8 mouse cellular contexts compared by ENCODE assay signal in the genomic region with DNA sequence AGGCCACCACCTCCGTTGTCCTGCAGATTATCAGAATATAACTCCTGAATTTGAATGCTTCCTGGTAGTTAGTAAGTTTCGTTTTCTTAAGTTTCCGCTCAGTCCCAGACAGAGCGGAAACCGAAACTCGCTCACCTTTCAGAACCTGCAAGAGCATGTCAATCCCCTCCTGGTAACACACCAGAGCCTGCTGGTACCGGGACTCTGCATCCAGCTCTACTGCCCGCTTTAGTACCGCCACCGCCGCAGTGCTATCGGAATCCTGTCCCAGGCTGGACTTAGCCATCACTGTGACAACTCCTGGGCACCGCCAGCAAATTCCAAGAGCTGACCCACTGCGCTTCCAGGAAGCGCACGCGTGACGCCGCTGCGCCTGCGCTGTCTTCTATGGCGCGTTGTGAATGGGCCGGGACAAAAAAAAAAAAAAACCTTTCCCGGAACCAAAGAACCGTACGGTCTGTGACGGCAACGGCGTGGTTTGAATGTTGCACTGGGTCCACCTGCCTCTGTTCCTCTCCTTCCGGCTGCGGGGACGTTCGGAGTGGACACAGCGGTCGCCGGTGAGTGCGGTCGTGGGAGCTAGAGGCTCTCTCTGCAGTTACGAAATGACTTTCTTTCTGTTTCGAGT. TPM values are rescaled to one million over a fixed set of nuclear protein-coding genes. Genes with fewer than 3 reads are reported as not detected.
A peak's percentile ranks its signal among the peaks of the same experiment; 100 is the strongest.
DNase-seq lines count a peak whose midpoint lies in the region; ATAC-seq lines count a peak whose summit lies in the region.

Gene Mitd1 (minus strand): TSS at position 387 of the 628 bp plus-strand sequence.
Gene Mrpl30 (plus strand): TSS at position 453 of the 628 bp plus-strand sequence.

- under 1% methylated on average over 41 of the region's 41 CpGs for WGBS in hindbrain, embryonic 16.5 days
- WGBS in macrophage (ENCODE audit: missing documents) = under 1% methylated on average over 38 of the region's 41 CpGs

- peak within 1 kb of the TSS; percentile 94 for H3K4me2 ChIP-seq in hindbrain, embryonic 16.5 days (ENCODE audit: low read length)

- peak within 1 kb of the TSS; percentile 81 for H3K4me3 ChIP-seq in hindbrain, embryonic 16.5 days (ENCODE audit: low read length)
- H3K4me3 ChIP-seq in macrophage (ENCODE audit: inconsistent target) = peak within 1 kb of the TSS; percentile 71

- peaks cover 82% of the 10 kb centered on the region for H3K79me2 ChIP-seq in macrophage (ENCODE audit: inconsistent target)

- H3K27me3 ChIP-seq in hindbrain, embryonic 16.5 days (replicated peaks; ENCODE audit: control insufficient read depth, insufficient read depth, low read length) = no peaks in the 10 kb centered on the region

- DNase-seq in WW6 (ENCODE audit: low read depth, low spot score) = peak; percentile 84
- DNase-seq in cerebellum, postnatal 4 days (ENCODE audit: low spot score in 2 of 2) = peak; percentile 81 to 87
- DNase-seq in gastrocnemius, adult 18-20 months (ENCODE audit: low spot score) = peak; percentile 91
- peak; percentile 88 to 94 for DNase-seq in left cerebral cortex, adult 18-20 months (ENCODE audit: low spot score in 2 of 2)
- peak; percentile 91 for DNase-seq in right cerebral cortex, adult 18-20 months
- DNase-seq in urinary bladder, postnatal 10 days (ENCODE audit: low spot score) = peak; percentile 40

- H3K36me3 ChIP-seq in hindbrain, embryonic 16.5 days (ENCODE audit: control insufficient read depth, insufficient read depth, low read length) = peaks cover 3% of the 10 kb centered on the region; the same call in 1 of the 2 replicates
- peaks cover 18% of the 10 kb centered on the region for H3K36me3 ChIP-seq in macrophage (ENCODE audit: inconsistent target)

- peak within 1 kb of the TSS; percentile 79 for H3K27ac ChIP-seq in hindbrain, embryonic 16.5 days (ENCODE audit: low read depth, low read length)
- H3K27ac ChIP-seq in macrophage = peak within 1 kb of the TSS; percentile 72

- ATAC-seq in hindbrain, embryonic 16.5 days = peak; percentile 96

- H3K9me3 ChIP-seq in hindbrain, embryonic 16.5 days (ENCODE audit: control insufficient read depth, low read length) = no peaks in the 10 kb centered on the region

- H3K9ac ChIP-seq in hindbrain, embryonic 16.5 days (ENCODE audit: low read depth, low read length) = peak within 1 kb of the TSS; percentile 76

- peaks cover 20% of the 10 kb centered on the region for H3K4me1 ChIP-seq in hindbrain, embryonic 16.5 days (ENCODE audit: control insufficient read depth, insufficient read depth, low read depth, low read length)

RNA-seq across cellular contexts. Expression of gene Mitd1, which starts in this region (rescaled TPM):
- 1 to 10 TPM in 1 of 2 experiments, under 1 TPM in 1; 0.71 to 1.4 TPM for total RNA-seq in gastrocnemius, adult 18-20 months (2021)
- polyA plus RNA-seq in hindbrain, embryonic 16.5 days (2015; fragmentation: Nextera tagmentation; extraction: Ambion mirVana) = 11.1 and 14.0 TPM in 2 replicates
- 10 to 100 TPM; 10.7 to 11.3 TPM for total RNA-seq in left cerebral cortex, adult 18-20 months (2021)
- 100 to 1,000 TPM in 1 of 26 experiments, 10 to 100 TPM in 22, 1 to 10 TPM in 3; 3.9 to 128 (median 44.4) TPM for total RNA-seq in macrophage (2018; cell fraction: chromatin; rRNA removed)
- total RNA-seq in macrophage (2018; cell fraction: cytosol; rRNA removed) = 10 to 100 TPM in 24 of 26 experiments, 1 to 10 TPM in 2; 8.5 to 51.8 (median 30.5) TPM
- 10 to 100 TPM in 25 of 26 experiments, 1 to 10 TPM in 1; 8.8 to 87.7 (median 47.8) TPM for total RNA-seq in macrophage (2018; cell fraction: nucleus; rRNA removed)
- 22.2 to 25.5 TPM (median 23.0 TPM) in 3 replicates for polyA plus RNA-seq in macrophage (2018)

RNA-seq across cellular contexts. Expression of gene Mrpl30, which starts in this region (rescaled TPM):
- total RNA-seq in gastrocnemius, adult 18-20 months (2021) = 100 to 1,000 TPM; 269 to 291 TPM
- 231 and 265 TPM in 2 replicates for polyA plus RNA-seq in hindbrain, embryonic 16.5 days (2015; fragmentation: Nextera tagmentation; extraction: Ambion mirVana)
- 100 to 1,000 TPM; 139 to 146 TPM for total RNA-seq in left cerebral cortex, adult 18-20 months (2021)
- 10 to 100 TPM in 23 of 26 experiments, 1 to 10 TPM in 3; 4.6 to 69.5 (median 34.4) TPM for total RNA-seq in macrophage (2018; cell fraction: chromatin; rRNA removed)
- total RNA-seq in macrophage (2018; cell fraction: cytosol; rRNA removed) = 100 to 1,000 TPM in 15 of 26 experiments, 10 to 100 TPM in 11; 66.9 to 147 (median 104) TPM
- 10 to 100 TPM in 23 of 26 experiments, 1 to 10 TPM in 3; 9.0 to 69.5 (median 32.5) TPM for total RNA-seq in macrophage (2018; cell fraction: nucleus; rRNA removed)
- 82.8 to 118 TPM (median 86.4 TPM) in 3 replicates for polyA plus RNA-seq in macrophage (2018)

Comparison
In these comparisons a context has a peak if more than half of its experiments do, and no peak if none do; other contexts are left out.
1. Peak in every context shown above with its lines: DNase-seq, ATAC-seq, H3K4me3 ChIP-seq and H3K27ac ChIP-seq.
2. RNA of gene Mitd1 (total RNA-seq): 10.7 to 11.3 TPM in left cerebral cortex, adult 18-20 months; 0.71 to 1.4 TPM in gastrocnemius, adult 18-20 months; every median in the first group is over 4 times any median in the second.
3. DNase-seq: peak in every context shown above with its lines; median percentile 91 in gastrocnemius, adult 18-20 months; 91 in left cerebral cortex, adult 18-20 months; 91 in right cerebral cortex, adult 18-20 months; 84 in WW6; 84 in cerebellum, postnatal 4 days; 40 in urinary bladder, postnatal 10 days.